Mouse (Mus musculus): ENCODE measurements at regions not wholly inside any gene's neighbourhood (a gene's known extent, or its start where the extent isn't known, plus 50 kb on each side); places are given as distances from the start of the nearest gene placed in this dataset.
A peak's percentile ranks its signal among the peaks of the same experiment; 100 is the strongest.

- DNase-seq (ENCODE audit: low read depth, low spot score): no peak
Measured at GRCm38 (mm10) chr14:54099360-54099759, 154.5 kb downstream of the Dad1 start.

- no peak for DNase-seq (ENCODE audit: low read depth, low spot score)
Measured at GRCm38 (mm10) chr14:54098122-54098775, 155.7 kb downstream of the Dad1 start.

GRCm38 (mm10) chr14:54097026-54097425, 156.9 kb downstream of the Dad1 start:
- DNase-seq (ENCODE audit: low read depth, low spot score): no peak

GRCm38 (mm10) chr14:54092444-54092843, 161.5 kb downstream of the Dad1 start:
- no peak for DNase-seq (ENCODE audit: low read depth, low spot score)

GRCm38 (mm10) chr14:54086660-54087059, 167.2 kb downstream of the Dad1 start:
- no peak for DNase-seq (ENCODE audit: low read depth, low spot score)

- no peak for DNase-seq (ENCODE audit: low read depth, low spot score)
Measured at GRCm38 (mm10) chr14:54074659-54075058, 179.2 kb downstream of the Dad1 start.

GRCm38 (mm10) chr14:54072283-54072912, 181.5 kb downstream of the Dad1 start:
- DNase-seq (ENCODE audit: low read depth, low spot score): peak; percentile 30

GRCm38 (mm10) chr14:54070240-54070639, 183.7 kb downstream of the Dad1 start:
- no peak for DNase-seq (ENCODE audit: low read depth, low spot score)

- no peak for DNase-seq (ENCODE audit: low read depth, low spot score)
Measured at GRCm38 (mm10) chr14:54068684-54069083, 185.2 kb downstream of the Dad1 start.

- DNase-seq (ENCODE audit: low read depth, low spot score): no peak
Measured at GRCm38 (mm10) chr14:54065466-54065865, 188.4 kb downstream of the Dad1 start.

- DNase-seq (ENCODE audit: low read depth, low spot score): peak; percentile 62
Measured at GRCm38 (mm10) chr14:54064541-54065402, 189.1 kb downstream of the Dad1 start.

GRCm38 (mm10) chr14:54061570-54061969, 192.3 kb downstream of the Dad1 start:
- peak; percentile 23 for DNase-seq (ENCODE audit: low read depth, low spot score)

GRCm38 (mm10) chr14:54059776-54060175, 194.1 kb downstream of the Dad1 start:
- peak; percentile 48 for DNase-seq (ENCODE audit: low read depth, low spot score)

GRCm38 (mm10) chr14:54059096-54059495, 194.8 kb downstream of the Dad1 start:
- no peak for DNase-seq (ENCODE audit: low read depth, low spot score)

GRCm38 (mm10) chr14:54056691-54057090, 197.2 kb downstream of the Dad1 start:
- no peak for DNase-seq (ENCODE audit: low read depth, low spot score)

- no peak for DNase-seq (ENCODE audit: low read depth, low spot score)
Measured at GRCm38 (mm10) chr14:54055390-54055789, 198.5 kb downstream of the Dad1 start.

GRCm38 (mm10) chr14:54042286-54042685, 211.6 kb downstream of the Dad1 start:
- DNase-seq (ENCODE audit: low read depth, low spot score): no peak

- DNase-seq (ENCODE audit: low read depth, low spot score): no peak
Measured at GRCm38 (mm10) chr14:54040644-54041043, 213.3 kb downstream of the Dad1 start.

GRCm38 (mm10) chr14:54034516-54034915, 219.4 kb downstream of the Dad1 start:
- DNase-seq (ENCODE audit: low read depth, low spot score): no peak

- DNase-seq (ENCODE audit: low read depth, low spot score): no peak
Measured at GRCm38 (mm10) chr14:54023552-54023951, 230.4 kb downstream of the Dad1 start.

GRCm38 (mm10) chr14:54021443-54021842, 232.5 kb downstream of the Dad1 start:
- no peak for DNase-seq (ENCODE audit: low read depth, low spot score)

GRCm38 (mm10) chr14:54014628-54015027, 239.3 kb downstream of the Dad1 start:
- DNase-seq (ENCODE audit: low read depth, low spot score): no peak

Data from skeletal muscle tissue, adult 2 months (tissue).